Mouse (Mus musculus): ENCODE data around the gene Rftn2.

Rftn2 gene

DNA sequence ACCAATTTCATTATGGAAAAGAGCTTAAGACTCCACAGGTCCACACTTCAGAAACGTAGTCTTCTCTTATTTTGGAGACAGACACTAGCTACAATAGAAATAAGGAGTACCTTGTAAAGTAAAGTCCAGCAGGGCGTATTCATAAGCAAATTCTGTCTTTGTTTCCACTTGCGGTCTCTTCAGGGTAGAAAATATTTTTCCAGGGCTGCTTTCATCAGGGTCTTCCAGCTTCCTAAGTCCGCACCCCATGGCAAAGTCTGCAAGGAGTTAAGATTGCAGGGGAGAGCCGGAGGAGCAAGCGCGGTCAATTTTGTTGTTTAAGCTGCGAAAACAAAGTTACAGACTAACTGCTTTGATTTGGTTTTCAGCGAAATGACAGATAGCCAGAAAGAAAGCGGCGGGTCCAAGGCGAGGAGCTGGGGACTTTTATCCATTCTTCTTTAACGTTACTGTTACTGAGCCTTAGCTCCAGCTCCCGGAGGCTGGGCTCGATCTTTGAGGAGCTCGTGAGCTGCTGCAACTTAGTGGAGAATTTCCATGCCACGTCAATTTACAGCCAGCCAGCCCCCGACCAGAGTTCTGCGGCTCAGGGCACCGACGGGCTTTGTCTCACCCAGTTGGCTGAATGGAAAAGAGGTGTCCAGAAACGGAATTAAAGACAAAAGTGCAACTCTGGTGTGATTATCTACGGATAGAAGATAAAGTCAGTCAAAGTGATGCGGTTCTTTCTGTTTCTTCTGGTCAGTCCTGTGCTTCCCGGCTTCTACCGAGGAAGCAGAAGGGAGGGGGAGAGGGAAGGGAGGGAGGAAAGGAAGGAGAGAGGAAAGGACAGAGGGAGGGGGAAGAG is at the start of gene Rftn2:
Gene Rftn2, minus strand, starts transcription at position 772 of the 847 bp plus-strand sequence.
- DNase-seq (ENCODE audit: low read depth, low spot score), result no peak

- DNase-seq (ENCODE audit: low read depth, low spot score), result no peak
These were observed 38.9 kb upstream of the Rftn2 start for GRCm38 (mm10) chr1:55265447-55265846.

GRCm38 (mm10) chr1:55264385-55264784 is 37.8 kb upstream of the Rftn2 start:
- no peak for DNase-seq (ENCODE audit: low read depth, low spot score)

GRCm38 (mm10) chr1:55246374-55246773 is 19.8 kb upstream of the Rftn2 start:
- no peak for DNase-seq (ENCODE audit: low read depth, low spot score)

DNA sequence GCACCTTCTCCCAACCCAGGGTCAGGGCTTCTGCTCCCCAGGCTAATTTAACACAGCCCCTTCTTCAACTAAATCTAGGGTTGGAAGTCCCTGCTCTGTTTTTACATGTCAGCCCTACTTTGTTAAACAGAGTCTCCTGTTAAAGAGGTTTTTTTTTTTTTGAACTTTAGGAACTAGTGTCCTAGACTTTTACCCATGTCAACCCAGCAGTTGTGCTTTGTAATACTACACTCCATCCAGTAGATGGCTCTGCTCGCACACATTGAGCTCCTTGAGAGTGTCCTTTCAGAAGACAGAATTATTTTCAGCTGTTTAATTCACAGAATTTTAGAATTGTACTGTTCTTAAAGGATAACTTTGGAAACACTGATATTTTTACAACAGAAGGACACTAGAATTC is 12.7 kb upstream of the Rftn2 start:
- peak; percentile 83 for DNase-seq (ENCODE audit: low read depth, low spot score)

GRCm38 (mm10) chr1:55238496-55238895 is 11.9 kb upstream of the Rftn2 start:
- DNase-seq (ENCODE audit: low read depth, low spot score), result no peak

GRCm38 (mm10) chr1:55237643-55238161 is 11.1 kb upstream of the Rftn2 start:
- no peak for DNase-seq (ENCODE audit: low read depth, low spot score)

GRCm38 (mm10) chr1:55236890-55237642 is 10.5 kb upstream of the Rftn2 start, which contains the start of gene Mars2:
Gene Mars2, plus strand, starts transcription at chr1:55237177.
- peak; percentile 96 for DNase-seq (ENCODE audit: low read depth, low spot score)

- DNase-seq (ENCODE audit: low read depth, low spot score), result no peak
These were observed 9.9 kb upstream of the Rftn2 start for GRCm38 (mm10) chr1:55236487-55236886.

- DNase-seq (ENCODE audit: low read depth, low spot score), result peak; percentile 71
These were observed 8.4 kb upstream of the Rftn2 start for GRCm38 (mm10) chr1:55234910-55235520.

DNA sequence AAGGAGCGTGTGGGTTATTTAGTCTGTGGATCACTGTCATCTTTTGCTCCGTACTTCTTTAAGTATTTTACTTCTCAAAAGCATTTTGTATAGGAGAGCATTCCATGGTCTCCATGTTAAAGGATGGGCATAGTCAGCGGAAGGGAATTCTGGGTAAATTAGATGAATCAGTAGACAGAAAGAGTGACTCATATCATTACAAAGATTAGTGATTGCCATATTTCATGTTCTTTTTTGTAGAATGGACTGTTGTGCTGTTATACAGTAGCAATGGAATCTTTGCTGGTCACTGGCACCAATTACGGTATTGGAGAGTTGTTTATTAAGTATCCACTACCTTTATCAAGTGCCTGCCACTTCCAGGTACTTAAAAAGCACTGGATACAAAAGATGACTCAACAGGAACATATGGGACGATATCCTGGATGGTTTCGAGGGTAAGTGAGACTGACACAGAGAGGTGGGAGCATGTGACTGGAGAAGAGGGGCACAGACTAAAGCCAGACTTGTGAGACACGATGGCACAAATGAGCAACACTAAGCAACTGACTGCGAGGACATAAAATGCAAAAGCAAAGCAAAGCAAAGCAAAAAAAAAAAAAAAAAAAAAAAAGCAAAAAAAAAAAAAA is 1.8 kb upstream of the Rftn2 start:
- DNase-seq (ENCODE audit: low read depth, low spot score), result no peak

DNA sequence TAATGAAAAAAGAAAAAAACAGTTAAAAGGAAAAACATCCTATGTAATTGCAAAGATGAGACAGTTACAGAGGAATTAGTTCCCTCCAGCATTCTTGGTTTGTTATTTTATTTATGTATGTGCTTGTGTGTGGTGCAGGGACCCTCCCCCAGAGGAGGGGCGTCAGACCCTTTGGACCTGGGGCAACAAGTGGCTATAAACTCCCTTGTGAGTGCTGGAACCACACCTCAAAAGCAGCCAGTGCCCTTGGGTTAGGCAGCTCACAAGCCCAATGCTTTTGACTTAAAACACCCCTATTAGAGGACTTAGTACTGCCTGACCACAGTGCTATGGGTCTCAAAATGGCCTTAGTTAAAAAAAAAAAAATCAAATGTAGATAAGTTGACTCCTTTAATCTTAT is 794 bp upstream of the Rftn2 start:
- no peak for DNase-seq (ENCODE audit: low read depth, low spot score)

DNA sequence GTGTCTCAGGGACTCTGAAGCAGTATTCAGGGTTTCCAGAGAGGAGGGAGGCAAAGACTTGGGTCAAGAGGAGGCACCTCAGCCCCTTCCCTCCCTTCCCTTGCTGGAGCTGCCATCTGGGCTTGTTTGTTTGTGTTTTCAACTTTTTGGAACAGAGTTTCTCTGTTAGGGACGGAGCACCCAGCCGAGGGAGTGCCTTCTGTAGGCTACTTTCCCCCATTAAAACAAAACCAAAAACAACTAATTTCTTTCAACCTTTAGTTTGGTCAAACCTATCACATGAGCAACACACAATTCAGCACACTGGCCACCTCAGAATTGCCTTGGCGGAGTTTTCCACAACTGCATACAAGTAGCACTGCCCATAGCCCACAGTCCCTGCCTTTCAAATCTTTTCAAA is 1.2 kb downstream of the Rftn2 start:
- no peak for DNase-seq (ENCODE audit: low read depth, low spot score)

DNA sequence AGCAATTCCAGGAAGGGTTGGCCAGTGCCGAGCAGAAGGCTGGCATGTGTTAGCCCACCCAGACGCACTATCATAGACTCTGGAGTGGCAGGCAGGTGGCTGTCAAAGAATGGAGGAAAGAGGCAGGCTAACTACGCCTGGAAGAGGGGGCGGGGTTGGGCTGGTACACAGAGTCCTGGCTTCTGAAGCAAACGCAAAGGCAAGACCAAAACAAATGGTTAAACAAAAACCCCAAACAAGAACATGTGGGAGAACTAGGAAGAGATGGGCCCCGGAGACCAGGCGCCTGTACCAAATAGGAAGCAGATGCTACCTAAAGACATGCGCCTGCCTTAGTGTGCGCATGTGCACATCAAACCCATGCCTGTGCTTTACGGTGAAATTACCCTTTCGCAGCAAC is 2.5 kb downstream of the Rftn2 start:
- DNase-seq (ENCODE audit: low read depth, low spot score), result no peak

GRCm38 (mm10) chr1:55223026-55223425 is 3.6 kb downstream of the Rftn2 start:
- DNase-seq (ENCODE audit: low read depth, low spot score), result no peak

DNA sequence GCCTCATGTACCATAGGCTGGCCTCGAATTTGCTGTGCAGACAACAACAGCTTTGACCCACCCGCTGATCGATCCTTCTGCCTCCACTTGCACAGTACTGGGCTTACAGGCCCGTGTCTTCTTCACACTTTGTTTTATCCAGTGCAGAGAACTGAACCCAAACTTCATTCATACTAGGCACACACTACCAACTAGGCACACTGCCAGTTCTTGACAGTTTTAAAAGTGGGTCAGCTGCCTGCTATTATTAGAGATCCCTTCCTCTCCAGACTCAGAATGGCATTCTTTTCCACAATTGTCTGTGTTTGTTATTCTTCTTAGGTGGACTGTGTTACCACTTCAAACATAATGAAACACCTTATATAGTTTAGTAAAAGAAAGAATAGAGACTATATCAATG is 5.2 kb downstream of the Rftn2 start:
- DNase-seq (ENCODE audit: low read depth, low spot score), result no peak

DNA sequence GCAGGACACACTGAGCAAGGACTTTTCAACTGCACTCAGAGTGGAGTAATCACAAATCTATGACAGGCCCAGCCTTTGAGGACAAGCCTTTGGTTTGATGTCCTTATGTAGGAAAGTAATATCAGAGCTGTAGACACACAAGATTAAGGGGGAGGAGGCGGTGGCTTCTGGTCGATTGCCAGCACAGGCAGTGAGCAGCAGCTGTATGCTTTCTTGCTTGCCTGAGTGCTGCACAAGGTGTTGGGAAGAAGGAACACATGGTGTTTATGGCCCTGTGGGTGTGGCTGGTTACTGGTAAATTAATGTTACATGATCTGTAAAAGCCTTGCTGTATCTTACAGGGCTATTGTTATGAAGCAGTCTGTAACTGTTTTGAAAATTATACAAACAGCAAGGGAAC is 9.4 kb downstream of the Rftn2 start:
- DNase-seq (ENCODE audit: low read depth, low spot score), result no peak

DNA sequence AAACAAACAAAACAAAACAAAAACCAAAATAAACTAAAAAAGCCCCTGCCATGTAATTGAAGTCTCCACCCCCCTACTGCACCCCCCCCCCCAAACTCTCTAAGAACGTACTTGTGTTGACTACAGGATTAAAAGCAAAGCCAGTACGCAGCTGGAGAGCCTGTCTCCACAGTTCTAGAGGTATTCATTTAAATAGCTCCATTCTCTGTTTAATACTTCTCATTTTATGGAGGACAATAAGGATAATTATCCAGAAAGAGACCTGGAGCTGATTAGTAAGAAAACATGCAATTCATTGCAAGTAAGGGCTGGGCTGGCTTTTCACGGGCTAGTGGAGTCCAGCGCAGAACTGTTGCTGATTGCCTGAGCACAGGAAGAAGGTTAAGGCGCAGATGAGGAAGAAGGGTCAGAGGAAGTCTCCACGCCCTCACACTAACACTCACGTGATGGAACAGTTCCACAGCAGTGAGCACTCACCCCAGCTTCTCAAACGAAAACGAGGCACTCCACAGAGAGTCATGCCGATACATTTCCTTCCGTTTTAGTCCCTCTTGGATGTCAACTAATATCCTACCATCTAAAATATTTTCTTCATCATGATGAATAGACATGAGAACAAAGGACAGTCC is 11.3 kb downstream of the Rftn2 start:
- DNase-seq (ENCODE audit: low read depth, low spot score), result no peak

DNA sequence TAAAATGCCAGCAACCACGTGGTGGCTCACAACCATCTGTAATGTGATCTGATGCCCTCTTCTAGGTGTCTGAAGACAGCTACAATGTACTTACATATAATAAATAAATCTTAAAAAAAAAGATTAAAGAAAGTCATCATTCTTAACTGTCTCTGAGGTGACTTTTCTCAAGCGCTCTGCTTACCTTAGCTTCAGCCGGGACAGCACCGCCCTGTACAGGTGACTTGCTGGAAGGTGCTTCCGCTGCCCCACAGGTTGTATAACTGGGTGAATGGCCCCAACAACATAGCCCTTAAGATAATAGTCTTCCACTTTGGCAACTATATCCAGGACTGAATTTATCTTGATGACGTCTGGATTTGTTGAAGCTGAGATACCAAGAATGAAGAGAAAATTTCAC is 12.6 kb downstream of the Rftn2 start:
- DNase-seq (ENCODE audit: low read depth, low spot score), result no peak

- peak; percentile 78 for DNase-seq (ENCODE audit: low read depth, low spot score)
These were observed 13.1 kb downstream of the Rftn2 start for GRCm38 (mm10) chr1:55213475-55213874.

- peak; percentile 79 for DNase-seq (ENCODE audit: low read depth, low spot score)
These were observed 13.8 kb downstream of the Rftn2 start for GRCm38 (mm10) chr1:55212771-55213170.
